8 mouse cellular contexts compared by ENCODE assay signal in genomic region chr16:35983517-35984101, GRCm38 (mm10). TPM values are rescaled to one million over a fixed set of nuclear protein-coding genes. Genes with fewer than 3 reads are reported as not detected.
DNase-seq lines count a peak whose midpoint lies in the region; ATAC-seq and TF ChIP-seq lines count a peak whose summit lies in the region.

No protein-coding gene starts in this region.

- in situ Hi-C loops in Patski (cut with MboI; ENCODE audit: low pct_unique_long_range_greater_than_20kb): no loop called here

- no peak for TF ChIP-seq CTCF in Patski (IDR thresholded peaks at IDR 0.05)

- peak overlapping the region; percentile 60 for H3K4me2 ChIP-seq in hindbrain, embryonic 11.5 days (replicated peaks; ENCODE audit: low read depth, low read length)

- no peaks in the 10 kb centered on the region for H3K4me1 ChIP-seq in hindbrain, embryonic 11.5 days (replicated peaks; ENCODE audit: control insufficient read depth, insufficient read depth, low read length)

- POLR2A ChIA-PET in Patski (lab: Charles Lee): interaction anchor here (0.7 kb wide), 3 partner anchors 11 to 1543 kb away, joined by 5 to 8 read pairs (median 7); no protein-coding TSS in a partner anchor

- peak overlapping the region; percentile 99 for H3K27ac ChIP-seq in hindbrain, embryonic 11.5 days (ENCODE audit: low read depth, low read length)

- peak overlapping the region; percentile 92 for H3K4me3 ChIP-seq in hindbrain, embryonic 11.5 days (ENCODE audit: low read depth, low read length)

- H3K27me3 ChIP-seq in Patski: no peaks in the 10 kb centered on the region
- peaks cover 4% of the 10 kb centered on the region; the same call in 1 of the 2 replicates for H3K27me3 ChIP-seq in hindbrain, embryonic 11.5 days (ENCODE audit: control insufficient read depth, insufficient read depth, low read length)

- CTCF ChIA-PET in Patski (lab: Charles Lee): no interaction called here

- no peak for DNase-seq in Patski (ENCODE audit: low read depth, low spot score)
- DNase-seq in cerebellum, adult 9-10 months: peak; percentile 75
- no peak for DNase-seq in hindbrain, embryonic 11.5 days (ENCODE audit: low spot score)
- DNase-seq in layer of hippocampus, postnatal 25 days (ENCODE audit: extremely low spot score in 1 of 2, low spot score in 1 of 2): peak; percentile 53 to 56
- DNase-seq in lung, postnatal 10 days: peak; percentile 78
- peak; percentile 63 for DNase-seq in ovary, postnatal 36 days (ENCODE audit: low spot score)
- peak; percentile 74 for DNase-seq in thymus, postnatal 4 days

- 1% methylated on average over 63 of the region's 86 CpGs for WGBS in hindbrain, embryonic 11.5 days

- no peaks in the 10 kb centered on the region for H3K9me3 ChIP-seq in hindbrain, embryonic 11.5 days (ENCODE audit: control insufficient read depth, low read length)

- ATAC-seq in Patski: peak; percentile 38
- peak; percentile 68 for ATAC-seq in frontal cortex, adult (ENCODE audit: low TSS enrichment)
- peak; percentile 81 for ATAC-seq in hindbrain, embryonic 11.5 days (ENCODE audit: low FRiP score)

- no peaks in the 10 kb centered on the region for H3K36me3 ChIP-seq in hindbrain, embryonic 11.5 days (ENCODE audit: control insufficient read depth, insufficient read depth, low read length)

- peak overlapping the region; percentile 89 for H3K9ac ChIP-seq in hindbrain, embryonic 11.5 days (ENCODE audit: low read depth, low read length)

RNA-seq across cellular contexts. Expression of gene Kpna1, which starts 5.1 kb away (rescaled TPM):
- 28.6 TPM for polyA plus RNA-seq in Patski (2021)
- 82.4 and 96.6 TPM in 2 replicates for polyA plus RNA-seq in hindbrain, embryonic 11.5 days (2014; fragmentation: Nextera tagmentation; extraction: Ambion mirVana)
- total RNA-seq in layer of hippocampus, postnatal 25 days (2021): 100 to 1,000 TPM; 125 to 138 TPM

RNA-seq across cellular contexts. Expression of gene Dtx3l, which starts 44.7 kb away (rescaled TPM):
- 8.2 TPM for polyA plus RNA-seq in Patski (2021)
- 2.2 and 2.5 TPM in 2 replicates for polyA plus RNA-seq in hindbrain, embryonic 11.5 days (2014; fragmentation: Nextera tagmentation; extraction: Ambion mirVana)
- 1 to 10 TPM; 4.2 to 4.5 TPM for total RNA-seq in layer of hippocampus, postnatal 25 days (2021)

RNA-seq across cellular contexts. Expression of gene Parp9, which starts 45.3 kb away (rescaled TPM):
- 21.2 TPM for polyA plus RNA-seq in Patski (2021)
- 2.0 and 2.7 TPM in 2 replicates for polyA plus RNA-seq in hindbrain, embryonic 11.5 days (2014; fragmentation: Nextera tagmentation; extraction: Ambion mirVana)
- total RNA-seq in layer of hippocampus, postnatal 25 days (2021): 1 to 10 TPM; 2.6 to 3.5 TPM

RNA-seq across cellular contexts. Expression of gene Wdr5b, which starts 57.4 kb away (rescaled TPM):
- polyA plus RNA-seq in Patski (2021): 1.9 TPM
- polyA plus RNA-seq in hindbrain, embryonic 11.5 days (2014; fragmentation: Nextera tagmentation; extraction: Ambion mirVana): 12.2 and 14.2 TPM in 2 replicates
- total RNA-seq in layer of hippocampus, postnatal 25 days (2021): 1 to 10 TPM; 5.0 to 5.2 TPM

Comparison
In these comparisons a context has a peak if more than half of its experiments do, and no peak if none do; other contexts are left out.
1. DNase-seq: peak in cerebellum, adult 9-10 months (single experiment), layer of hippocampus, postnatal 25 days (2 of 2), lung, postnatal 10 days (single experiment), ovary, postnatal 36 days (single experiment) and thymus, postnatal 4 days (single experiment); none in Patski (single experiment) and hindbrain, embryonic 11.5 days (single experiment).
2. Peak in every context shown above with its lines, with median percentiles within 50 percentile points of each other: ATAC-seq.